Mouse (Mus musculus): ENCODE results near the gene Nufip1. TPM values are rescaled to one million over a fixed set of nuclear protein-coding genes. Genes with fewer than 3 reads are reported as not detected.

Gene Nufip1
- 15.2 TPM for polyA plus RNA-seq (2014; fragmentation: Illumina TruSeq; extraction: RNeasy Lipid Tissue Mini Kit (QIAGEN cat#74804); ENCODE audit: low read depth, low replicate concordance)

DNA sequence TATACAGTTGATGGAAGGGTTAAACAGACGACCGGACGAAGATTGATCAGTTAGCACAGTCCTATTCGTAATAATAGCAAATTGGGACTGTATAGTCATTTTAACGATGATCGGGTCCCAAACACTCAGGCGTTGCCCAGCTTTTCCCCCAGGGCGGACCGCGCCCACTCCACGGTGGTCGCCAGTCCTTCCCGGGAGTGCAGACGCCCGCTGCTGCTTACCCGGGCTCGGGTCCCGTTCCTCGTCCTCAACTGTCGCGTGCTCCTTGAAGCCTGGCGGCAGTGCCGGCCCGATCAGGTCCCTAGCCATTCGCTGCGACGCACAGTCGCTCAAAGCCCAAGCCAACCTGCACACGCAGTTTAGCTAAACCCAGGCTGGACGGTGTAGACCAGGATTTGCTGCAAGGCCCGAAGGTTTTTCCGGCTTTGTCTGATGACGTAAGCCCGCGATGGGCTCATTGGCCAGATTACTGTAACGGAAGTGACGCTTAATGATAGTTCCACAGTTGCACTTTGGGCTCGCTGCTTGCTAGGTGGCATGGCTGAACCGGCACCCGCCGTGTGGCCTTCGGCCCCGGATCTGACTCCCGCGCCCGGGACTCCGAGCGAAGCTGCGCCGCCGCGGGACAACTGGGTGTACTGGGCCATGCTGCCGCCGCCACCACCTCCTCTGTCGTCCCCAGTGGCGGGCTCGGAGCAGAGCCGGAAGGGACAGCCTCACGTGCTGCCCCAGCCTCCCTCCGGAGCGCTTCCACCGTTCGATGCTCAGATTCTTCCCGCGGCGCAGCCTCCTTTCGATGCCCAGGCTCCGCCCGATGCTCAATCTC lies at the start of gene Nufip1, which contains the start of gene Gpalpp1:
Nufip1 (plus strand) TSS at position 496 of the 826 bp plus-strand sequence.
Gpalpp1 (minus strand) TSS at position 365 of the 826 bp plus-strand sequence.

Other genes with a start within 250 kb of the Nufip1 start
- not detected for gene Kctd4, start 155.9 kb upstream of the Nufip1 start, polyA plus RNA-seq (2014; fragmentation: Illumina TruSeq; extraction: RNeasy Lipid Tissue Mini Kit (QIAGEN cat#74804); ENCODE audit: low read depth, low replicate concordance)
- 95.0 TPM for gene Gtf2f2, start 100.0 kb upstream of the Nufip1 start, polyA plus RNA-seq (2014; fragmentation: Illumina TruSeq; extraction: RNeasy Lipid Tissue Mini Kit (QIAGEN cat#74804); ENCODE audit: low read depth, low replicate concordance)
- 15.7 TPM for gene Gpalpp1, start 131 bp upstream of the Nufip1 start, polyA plus RNA-seq (2014; fragmentation: Illumina TruSeq; extraction: RNeasy Lipid Tissue Mini Kit (QIAGEN cat#74804); ENCODE audit: low read depth, low replicate concordance)